Mouse (Mus musculus) kidney, adult 2 months (tissue): Measurements from ENCODE around the gene Hist1h3c.
"Not testable (repeated sequence)": the region's sequence is repeated elsewhere in the genome, so short reads cannot be mapped to it uniquely, and the experiment has no call there.

ENCODE experiments used
- CTCF ChIP-seq: fragments of 200-500 bp; conservative IDR thresholded peaks from 2 replicates; pipeline ENCODE4 v1.5.1; 2011; ENCODE audit warnings: low read depth, mild to moderate bottlenecking, control low read depth, low read length, moderate library complexity, mixed read lengths; ENCODE audit not compliant: insufficient read depth, insufficient read length
- POLR2A ChIP-seq: fragments of 200-500 bp; IDR thresholded peaks from one replicate; pipeline ENCODE4 v1.6.1; 2011; ENCODE audit warnings: low read depth, low read length, control low read depth

DNA sequence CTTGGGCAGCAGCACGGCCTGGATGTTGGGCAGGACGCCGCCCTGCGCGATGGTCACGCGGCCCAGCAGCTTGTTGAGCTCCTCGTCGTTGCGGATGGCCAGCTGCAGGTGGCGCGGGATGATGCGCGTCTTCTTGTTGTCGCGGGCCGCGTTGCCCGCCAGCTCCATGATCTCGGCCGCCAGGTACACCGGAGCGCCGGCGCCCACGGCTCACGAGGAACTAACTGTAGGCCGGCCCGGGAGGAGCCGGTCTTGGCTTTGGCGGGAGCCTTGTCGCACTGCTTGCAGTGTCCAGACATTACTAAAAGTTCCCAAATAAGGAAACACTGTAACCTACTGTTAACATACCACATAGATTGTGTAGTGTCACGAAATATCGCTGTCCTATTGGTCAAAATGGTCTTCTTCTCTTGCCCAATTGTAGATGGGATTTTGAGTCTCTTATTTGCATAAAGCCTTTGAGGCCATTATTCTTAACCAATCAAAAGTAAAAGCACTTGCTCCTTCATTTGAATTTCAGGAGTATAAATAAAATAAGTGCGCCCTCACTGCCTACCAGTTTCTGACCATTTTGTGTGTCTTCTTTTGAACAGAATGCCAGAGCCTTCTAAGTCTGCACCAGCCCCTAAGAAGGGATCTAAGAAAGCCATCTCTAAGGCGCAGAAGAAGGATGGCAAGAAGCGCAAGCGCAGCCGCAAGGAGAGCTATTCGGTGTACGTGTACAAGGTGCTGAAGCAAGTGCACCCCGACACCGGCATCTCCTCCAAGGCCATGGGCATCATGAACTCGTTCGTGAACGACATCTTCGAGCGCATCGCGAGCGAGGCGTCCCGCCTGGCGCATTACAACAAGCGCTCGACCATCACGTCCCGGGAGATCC is 1.0 kb upstream of the Hist1h3c start, which contains the start of gene Hist1h2bb:
- TF ChIP-seq CTCF, POLR2A: not testable (repeated sequence)
